Mouse (Mus musculus) heart, postnatal 25 days (tissue): ENCODE results near the gene Tnfrsf13c. TPM values are rescaled to one million over a fixed set of nuclear protein-coding genes. Genes with fewer than 3 reads are reported as not detected.

ENCODE experiments used
- DNase-seq: peaks from one replicate; pipeline ENCODE4 v3.0.0; 2022; ENCODE audit warnings: low spot score
- intact Hi-C: fragments of 180-260 bp; cut with DNase I; formaldehyde crosslinking; loops from one replicate; pipeline ENCODE4 v1.15.1; 2025
- total RNA-seq, 2 experiments: library from RNA; stranded (reverse); gene quantifications; 2 replicates each; pipeline ENCODE4 v1.2.3; 2021

The Tnfrsf13c gene
- total RNA-seq, 2 experiments from 2014 or later: 0.36 TPM; not detected in 1

DNA sequence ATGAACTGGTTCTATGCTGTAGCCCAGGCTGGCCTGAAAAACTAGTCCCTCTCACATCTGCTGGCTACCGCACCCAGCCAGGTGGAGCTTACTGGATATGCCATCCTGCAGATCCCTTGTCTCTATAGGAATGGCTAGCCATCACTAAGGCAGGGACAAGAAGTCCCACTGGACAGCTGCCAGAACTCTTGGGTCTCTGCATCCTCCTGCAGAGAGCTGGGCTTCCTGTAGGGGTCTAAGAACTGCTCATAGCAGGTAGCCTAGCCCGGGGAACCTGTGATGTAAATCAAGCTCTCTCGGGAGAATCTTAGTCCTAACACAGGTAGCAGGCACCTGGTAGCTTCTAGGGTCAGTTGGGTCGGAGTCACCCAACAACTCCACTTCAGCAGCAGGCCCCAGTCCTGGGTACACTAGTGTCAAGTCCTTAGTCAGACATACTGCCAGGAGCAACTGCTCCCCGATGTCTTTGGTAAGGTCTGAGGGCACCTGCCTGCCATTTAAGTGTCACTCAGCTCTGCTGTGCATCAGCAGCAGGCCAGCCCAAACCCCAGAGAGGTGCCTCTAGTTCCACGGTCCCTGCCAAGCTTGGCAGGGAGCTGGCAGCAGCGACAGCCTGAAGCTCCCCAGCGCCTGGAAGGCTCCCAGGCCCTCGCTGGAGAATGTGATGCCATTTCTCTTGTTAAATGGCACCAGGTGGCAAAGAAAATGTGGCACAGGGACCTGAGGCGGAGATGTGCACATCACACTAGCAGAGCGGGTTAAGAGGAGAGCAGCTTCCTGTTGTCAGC, 7.6 kb upstream of the Tnfrsf13c start:
- intact Hi-C loops: no loop called here
- no peak for DNase-seq

DNA sequence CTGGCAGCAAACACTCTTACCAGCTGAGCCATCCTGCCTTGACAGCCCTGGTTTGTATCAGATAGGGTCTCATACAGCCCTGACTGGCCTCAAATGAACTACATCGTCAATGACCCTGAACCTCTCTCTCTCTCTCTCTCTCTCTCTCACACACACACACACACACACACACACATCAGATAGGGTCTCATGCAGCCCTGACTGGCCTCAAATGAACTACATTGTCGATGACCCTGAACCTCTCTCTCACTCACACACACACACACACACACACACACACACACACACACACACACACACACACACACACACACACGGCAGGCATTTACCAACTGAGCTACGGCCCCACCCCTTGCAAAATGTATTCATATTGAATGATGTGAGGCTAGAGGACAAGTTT, 6.9 kb upstream of the Tnfrsf13c start:
- DNase-seq: no peak
- intact Hi-C loops: no loop called here

DNA sequence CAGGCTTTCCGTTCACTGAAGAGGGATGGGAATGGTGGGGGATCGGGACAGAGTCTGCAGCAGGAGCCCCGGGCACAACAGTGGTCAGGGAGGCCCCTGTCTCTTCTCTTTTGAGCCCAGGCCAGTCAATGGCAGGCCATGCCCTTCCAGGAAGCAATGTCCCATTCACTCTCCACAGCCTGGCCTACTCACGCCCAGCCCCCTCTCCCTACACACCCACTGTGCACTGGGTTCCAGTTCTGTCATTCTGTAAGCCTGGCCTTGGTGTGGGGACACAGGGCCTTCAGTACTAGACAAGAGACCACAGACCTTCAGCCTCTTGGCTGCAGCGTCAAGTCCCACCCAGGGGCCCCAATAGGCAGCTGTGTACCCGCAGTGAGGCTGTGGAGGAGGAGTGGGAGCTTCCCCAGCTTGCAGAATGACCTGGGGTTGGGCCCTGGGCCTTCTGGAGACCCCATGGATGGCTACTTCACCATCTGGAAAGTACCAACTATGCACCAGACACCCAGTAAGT, 6.0 kb upstream of the Tnfrsf13c start:
- intact Hi-C loops: no loop called here
- DNase-seq: no peak

- no peak for DNase-seq
- intact Hi-C loops: no loop called here
Measured at GRCm38 (mm10) chr15:82229542-82230045, 5.4 kb upstream of the Tnfrsf13c start.

DNA sequence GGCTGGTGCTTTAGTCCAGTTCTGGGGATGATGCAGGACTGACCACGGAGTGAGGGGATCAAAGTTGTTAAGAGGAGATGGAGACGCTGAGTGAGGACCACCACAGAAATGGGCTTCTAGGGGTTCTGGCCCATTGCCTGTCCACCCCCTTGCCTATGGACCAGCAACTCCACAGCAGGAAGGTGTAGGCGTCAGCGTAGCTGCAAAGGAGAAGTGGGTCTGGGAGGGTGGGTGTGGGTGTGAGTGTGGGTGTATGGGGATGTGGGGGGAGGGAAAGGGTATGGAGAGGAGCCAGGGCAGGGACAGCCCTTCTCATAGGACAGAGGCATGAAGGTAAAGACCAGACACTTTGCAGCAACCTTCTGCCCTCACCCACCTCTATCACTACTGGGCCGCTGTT, 1.6 kb upstream of the Tnfrsf13c start:
- intact Hi-C loops: no loop called here

DNA sequence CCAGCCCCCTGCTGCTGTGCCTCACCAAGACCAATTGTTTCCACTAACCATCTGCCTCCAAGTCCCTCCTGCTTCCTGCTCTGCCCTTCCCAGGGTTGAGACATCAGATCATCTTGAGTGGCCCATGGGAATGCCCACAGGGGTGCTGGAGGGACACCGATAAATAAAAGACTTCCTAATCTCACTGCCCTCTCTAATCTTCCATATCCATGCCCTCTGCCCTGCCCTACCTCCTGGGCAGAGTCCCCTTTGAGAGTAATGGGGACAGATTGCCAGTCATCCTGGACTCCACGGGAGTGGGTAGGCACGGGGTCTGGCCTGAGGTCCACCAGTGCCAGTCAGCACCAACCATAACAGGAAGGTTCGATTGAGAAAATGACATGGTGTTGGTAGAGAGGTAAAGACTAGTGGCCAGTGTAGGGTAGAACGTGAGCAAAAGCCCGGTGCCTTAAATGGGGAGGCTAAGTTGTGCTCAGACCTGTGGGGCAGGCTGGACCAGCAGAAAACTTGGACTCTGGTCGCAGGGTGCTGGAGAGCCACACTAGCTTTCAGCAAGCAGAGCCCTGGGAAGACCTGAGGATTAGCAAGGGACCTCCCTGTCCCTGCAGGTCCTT, 540 bp upstream of the Tnfrsf13c start:
- no peak for DNase-seq
- intact Hi-C loops: no loop called here

More for the DNA sequence above, 1.6 kb upstream of the Tnfrsf13c start:
- DNase-seq: no peak

- intact Hi-C loops: no loop called here
- no peak for DNase-seq
Measured at GRCm38 (mm10) chr15:82223251-82223650, 918 bp downstream of the Tnfrsf13c start.

- no peak for DNase-seq
- intact Hi-C loops: no loop called here
Measured at GRCm38 (mm10) chr15:82221104-82221860, 2.9 kb downstream of the Tnfrsf13c start.

- intact Hi-C loops: no loop called here
- no peak for DNase-seq
Measured at GRCm38 (mm10) chr15:82220003-82220675, 4.0 kb downstream of the Tnfrsf13c start.

DNA sequence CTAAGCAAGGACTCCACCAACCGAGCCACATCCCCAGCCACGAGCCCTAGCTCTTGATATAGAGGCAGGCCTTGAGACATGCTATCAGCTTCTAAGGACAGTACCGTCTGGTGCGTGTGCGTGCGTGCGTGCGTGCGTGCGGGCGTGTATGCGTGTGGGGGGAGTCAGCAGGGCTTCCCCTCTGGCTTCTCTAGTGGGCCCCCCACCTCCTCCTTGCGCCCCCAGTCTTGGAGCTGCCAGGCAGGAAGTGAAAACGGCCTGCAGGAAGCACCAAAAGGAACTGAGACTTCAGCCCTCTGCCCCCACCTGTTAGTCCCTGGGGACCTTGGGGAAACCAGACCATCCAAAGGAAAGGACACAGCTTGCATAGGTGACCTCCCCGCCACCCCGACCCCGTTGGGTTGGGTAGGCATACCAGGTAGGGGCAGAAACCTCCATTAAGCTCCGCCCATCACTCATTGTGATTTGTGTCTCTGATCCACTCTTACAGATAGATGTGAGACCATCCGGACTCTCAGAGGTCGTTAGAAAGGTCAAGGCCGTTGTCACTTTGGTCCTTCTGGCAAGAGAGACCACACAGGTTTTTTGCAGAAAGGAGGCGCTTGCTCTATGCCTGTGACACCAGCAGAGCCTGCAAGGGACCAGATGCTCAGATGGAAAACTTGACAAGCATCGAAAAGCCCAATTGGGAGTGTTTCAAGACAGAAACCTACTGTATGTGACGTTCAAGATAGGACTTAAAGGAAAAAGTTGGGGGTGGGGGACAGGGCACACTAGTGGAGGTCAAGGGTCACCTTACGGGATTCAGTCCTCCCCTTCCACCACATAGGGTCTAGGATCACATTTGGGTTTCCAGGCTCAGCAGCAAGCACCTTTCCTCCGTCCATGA, 5.1 kb downstream of the Tnfrsf13c start:
- DNase-seq: no peak
- intact Hi-C loops: no loop called here

GRCm38 (mm10) chr15:82217980-82218379, 6.2 kb downstream of the Tnfrsf13c start:
- intact Hi-C loops: no loop called here
- no peak for DNase-seq

- DNase-seq: no peak
- intact Hi-C loops: no loop called here
Measured at GRCm38 (mm10) chr15:82217039-82217438, 7.1 kb downstream of the Tnfrsf13c start.

GRCm38 (mm10) chr15:82216142-82216827, 7.9 kb downstream of the Tnfrsf13c start:
- no peak for DNase-seq
- intact Hi-C loops: no loop called here

GRCm38 (mm10) chr15:82215332-82216046, 8.7 kb downstream of the Tnfrsf13c start:
- DNase-seq: no peak
- intact Hi-C loops: no loop called here

- intact Hi-C loops: no loop called here
- no peak for DNase-seq
Measured at GRCm38 (mm10) chr15:82213222-82213621, 10.9 kb downstream of the Tnfrsf13c start.

DNA sequence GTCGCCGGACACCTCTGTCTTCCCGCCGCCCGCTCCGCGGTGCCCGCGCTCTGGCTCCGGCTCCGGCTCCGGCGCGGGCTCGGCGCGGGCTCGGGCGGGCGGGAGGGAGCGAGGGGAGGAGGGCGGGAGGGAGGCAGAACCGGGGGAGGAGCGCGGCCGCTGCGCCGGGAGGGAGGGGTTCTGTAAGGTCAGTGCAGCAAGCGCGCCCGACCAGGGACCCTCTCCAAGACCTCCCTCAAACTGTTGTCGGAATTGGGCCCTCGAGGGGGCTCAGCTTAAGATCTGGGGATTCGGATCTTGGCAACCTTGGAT, 11.5 kb downstream of the Tnfrsf13c start, which contains the start of gene Shisa8:
Shisa8 (minus strand) TSS at position 64 of the 312 bp plus-strand sequence.
- DNase-seq: no peak
- intact Hi-C loops: no loop called here

DNA sequence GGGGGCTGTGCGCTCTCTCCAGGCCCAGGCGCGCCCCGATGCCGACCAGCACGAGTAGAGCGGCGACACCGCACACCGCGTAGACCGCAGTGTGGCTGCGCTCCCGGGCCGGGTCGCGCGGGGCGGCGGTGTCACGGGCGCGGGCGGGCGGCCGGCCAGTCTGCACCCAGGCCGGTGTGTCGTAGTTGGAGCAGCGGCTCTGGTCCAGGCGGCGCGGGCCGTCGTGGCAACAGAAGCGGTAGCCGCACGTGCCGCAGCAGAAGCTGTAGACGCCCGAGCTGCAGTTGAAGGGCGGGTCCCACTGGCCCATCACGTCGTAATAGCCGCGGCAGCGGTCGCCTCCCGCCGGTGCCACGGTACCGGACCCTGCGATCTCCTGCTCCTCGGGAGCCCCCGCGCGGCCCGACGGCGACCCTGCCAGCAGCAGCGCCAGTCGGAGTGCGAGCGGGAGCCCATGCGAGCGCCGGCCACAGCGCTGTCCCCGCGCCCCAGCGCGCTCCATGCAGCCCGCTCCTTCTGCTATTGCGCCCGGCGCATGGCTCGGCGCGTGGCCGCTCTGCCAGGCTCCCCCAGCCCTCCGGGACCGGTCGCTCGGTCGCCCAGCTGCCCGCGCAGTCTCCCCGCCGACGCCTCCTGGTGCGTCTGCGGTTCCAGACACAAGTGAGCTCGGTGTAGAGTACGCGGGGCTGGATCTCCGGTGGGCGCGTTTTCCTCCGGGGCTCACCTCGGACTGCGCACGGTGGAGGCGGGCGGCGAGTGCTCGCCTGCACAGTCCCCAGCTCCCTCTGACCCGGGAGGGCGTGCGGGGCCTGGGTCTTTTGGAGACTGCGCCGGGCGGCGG, 12.0 kb downstream of the Tnfrsf13c start:
- intact Hi-C loops: no loop called here
- no peak for DNase-seq
